Mouse (Mus musculus): Measurements from ENCODE around the gene Spata31d1d. TPM values are rescaled to one million over a fixed set of nuclear protein-coding genes. Genes with fewer than 3 reads are reported as not detected.
"Not testable (repeated sequence)": the region's sequence is repeated elsewhere in the genome, so short reads cannot be mapped to it uniquely, and the experiment has no call there.

Spata31d1d gene
- not detected in 2 replicates for polyA plus RNA-seq (2016; fragmentation: Nextera tagmentation; extraction: Ambion mirVana)

- H3K4me1 ChIP-seq: peaks cover 76% of the 10 kb centered on the region
- H3K9me3 ChIP-seq (replicated peaks): no peaks in the 10 kb centered on the region
- WGBS (ENCODE audit: insufficient replicate concordance): 27% methylated on average over 7 of the region's 7 CpGs
- H3K27me3 ChIP-seq (replicated peaks): peaks cover 23% of the 10 kb centered on the region
- H3K27ac ChIP-seq: peak within 1 kb of the TSS; percentile 58
- no peak for ATAC-seq
- H3K4me3 ChIP-seq: no peak within 1 kb of the TSS
- H3K4me2 ChIP-seq: peak within 1 kb of the TSS; percentile 27; the same call in 1 of the 2 replicates
- H3K9ac ChIP-seq: peak within 1 kb of the TSS; percentile 34; the same call in 1 of the 2 replicates
- no peaks in the 10 kb centered on the region for H3K36me3 ChIP-seq
Observed at GRCm38 (mm10) chr13:59731652-59732051, at the start of gene Spata31d1d. Gene Spata31d1d, minus strand, starts transcription at chr13:59731752.

- 97% methylated on average over 1 of the region's 1 CpGs for WGBS (ENCODE audit: insufficient replicate concordance)
- ATAC-seq: not testable (repeated sequence)
- H3K36me3 ChIP-seq: peaks cover 99% of the 10 kb centered on the region
Observed at GRCm38 (mm10) chr13:59779744-59780264, 48.3 kb upstream of the Spata31d1d start.

GRCm38 (mm10) chr13:59779213-59779612 lies 47.7 kb upstream of the Spata31d1d start:
- Histone ChIP-seq H3K27ac (peak overlapping the region; percentile 2; the same call in 1 of the 2 replicates), H3K4me2 (no peak overlapping the region), H3K4me3 (no peak overlapping the region), H3K4me1 (peaks cover 11% of the 10 kb centered on the region; the same call in 1 of the 2 replicates), H3K27me3 (replicated peaks) (no peaks in the 10 kb centered on the region), H3K9ac (no peak overlapping the region), H3K9me3 (replicated peaks) (no peaks in the 10 kb centered on the region; the same call in 1 of the 2 replicates), H3K36me3 (peaks cover 98% of the 10 kb centered on the region)
- 87% methylated on average over 4 of the region's 4 CpGs for WGBS (ENCODE audit: insufficient replicate concordance)
- ATAC-seq: peak; percentile 59

More at GRCm38 (mm10) chr13:59779744-59780264, 48.3 kb upstream of the Spata31d1d start:
- not testable (repeated sequence) for H3K4me1 ChIP-seq; H3K4me2 ChIP-seq; H3K27ac ChIP-seq; H3K27me3 ChIP-seq (replicated peaks); H3K4me3 ChIP-seq; H3K9me3 ChIP-seq (replicated peaks); H3K9ac ChIP-seq

- Histone ChIP-seq H3K27ac (peak overlapping the region; percentile 8; the same call in 1 of the 2 replicates), H3K27me3 (replicated peaks) (no peaks in the 10 kb centered on the region), H3K9ac (peak overlapping the region; percentile 39; the same call in 1 of the 2 replicates), H3K4me1 (peaks cover 42% of the 10 kb centered on the region), H3K4me2 (no peak overlapping the region), H3K4me3 (no peak overlapping the region), H3K36me3 (peaks cover 87% of the 10 kb centered on the region), H3K9me3 (replicated peaks) (no peaks in the 10 kb centered on the region; the same call in 1 of the 2 replicates)
- ATAC-seq: no peak
- WGBS (ENCODE audit: insufficient replicate concordance): 83% methylated on average over 3 of the region's 3 CpGs
Observed at GRCm38 (mm10) chr13:59775168-59775567, 43.6 kb upstream of the Spata31d1d start.

GRCm38 (mm10) chr13:59771257-59771656 lies 39.7 kb upstream of the Spata31d1d start:
- Histone ChIP-seq H3K4me3 (peak overlapping the region; percentile 96), H3K4me1 (peaks cover 60% of the 10 kb centered on the region)

GRCm38 (mm10) chr13:59770847-59771246 lies 39.3 kb upstream of the Spata31d1d start:
- 13% methylated on average over 9 of the region's 9 CpGs for WGBS (ENCODE audit: insufficient replicate concordance)
- Histone ChIP-seq H3K4me3 (peak overlapping the region; percentile 96), H3K9me3 (replicated peaks) (no peaks in the 10 kb centered on the region), H3K27ac (peak overlapping the region; percentile 100), H3K4me2 (peak overlapping the region; percentile 90), H3K27me3 (replicated peaks) (no peaks in the 10 kb centered on the region), H3K9ac (peak overlapping the region; percentile 87), H3K4me1 (peaks cover 61% of the 10 kb centered on the region), H3K36me3 (peaks cover 66% of the 10 kb centered on the region)
- peak; percentile 36; the same call in 1 of the 2 replicates for ATAC-seq

More at GRCm38 (mm10) chr13:59771257-59771656, 39.7 kb upstream of the Spata31d1d start:
- no peaks in the 10 kb centered on the region for H3K27me3 ChIP-seq (replicated peaks)
- peak overlapping the region; percentile 90 for H3K4me2 ChIP-seq
- no peaks in the 10 kb centered on the region for H3K9me3 ChIP-seq (replicated peaks)
- H3K36me3 ChIP-seq: peaks cover 66% of the 10 kb centered on the region
- H3K9ac ChIP-seq: peak overlapping the region; percentile 87
- ATAC-seq: peak; percentile 55
- peak overlapping the region; percentile 100 for H3K27ac ChIP-seq
- 11% methylated on average over 9 of the region's 9 CpGs for whole genome bisulfite sequencing (ENCODE audit: insufficient replicate concordance)

- WGBS (ENCODE audit: insufficient replicate concordance): under 1% methylated on average over 28 of the region's 28 CpGs
- Histone ChIP-seq H3K9me3 (replicated peaks) (no peaks in the 10 kb centered on the region), H3K9ac (peak overlapping the region; percentile 87), H3K4me1 (peaks cover 66% of the 10 kb centered on the region), H3K4me3 (peak overlapping the region; percentile 96), H3K4me2 (peak overlapping the region; percentile 90), H3K36me3 (peaks cover 64% of the 10 kb centered on the region), H3K27me3 (replicated peaks) (no peaks in the 10 kb centered on the region), H3K27ac (peak overlapping the region; percentile 100)
- peak; percentile 83 for ATAC-seq
Observed at GRCm38 (mm10) chr13:59770164-59770562, 38.6 kb upstream of the Spata31d1d start.

GRCm38 (mm10) chr13:59769296-59770163 lies 38.0 kb upstream of the Spata31d1d start, which contains the start of gene Isca1:
Gene Isca1, minus strand, starts transcription at chr13:59769810.
- Histone ChIP-seq H3K4me1 (peaks cover 64% of the 10 kb centered on the region), H3K36me3 (peaks cover 61% of the 10 kb centered on the region), H3K9ac (peak within 1 kb of the TSS; percentile 98), H3K4me3 (peak within 1 kb of the TSS; percentile 96), H3K9me3 (replicated peaks) (no peaks in the 10 kb centered on the region), H3K27me3 (replicated peaks) (no peaks in the 10 kb centered on the region), H3K27ac (peak within 1 kb of the TSS; percentile 100), H3K4me2 (peak within 1 kb of the TSS; percentile 90)
- under 1% methylated on average over 91 of the region's 91 CpGs for WGBS (ENCODE audit: insufficient replicate concordance)
- ATAC-seq: peak; percentile 91

GRCm38 (mm10) chr13:59768531-59768930 lies 37.0 kb upstream of the Spata31d1d start:
- Histone ChIP-seq H3K4me1 (peaks cover 74% of the 10 kb centered on the region), H3K9me3 (replicated peaks) (no peaks in the 10 kb centered on the region), H3K27ac (peak overlapping the region; percentile 100), H3K36me3 (peaks cover 61% of the 10 kb centered on the region), H3K4me3 (peak overlapping the region; percentile 96), H3K4me2 (peak overlapping the region; percentile 90), H3K9ac (peak overlapping the region; percentile 98), H3K27me3 (replicated peaks) (no peaks in the 10 kb centered on the region)
- no peak for ATAC-seq
- WGBS (ENCODE audit: insufficient replicate concordance): 17% methylated on average over 13 of the region's 13 CpGs

- peaks cover 75% of the 10 kb centered on the region for H3K4me1 ChIP-seq
- H3K27me3 ChIP-seq (replicated peaks): no peaks in the 10 kb centered on the region
- H3K27ac ChIP-seq: peak overlapping the region; percentile 100
- peak overlapping the region; percentile 98 for H3K9ac ChIP-seq
- H3K4me2 ChIP-seq: peak overlapping the region; percentile 90
- 62% methylated on average over 11 of the region's 11 CpGs for WGBS (ENCODE audit: insufficient replicate concordance)
- no peaks in the 10 kb centered on the region for H3K9me3 ChIP-seq (replicated peaks)
- ATAC-seq: no peak
- peak overlapping the region; percentile 96 for H3K4me3 ChIP-seq
- peaks cover 61% of the 10 kb centered on the region for H3K36me3 ChIP-seq
Observed at GRCm38 (mm10) chr13:59766786-59767515, 35.4 kb upstream of the Spata31d1d start.

GRCm38 (mm10) chr13:59762791-59763190 lies 31.2 kb upstream of the Spata31d1d start:
- Histone ChIP-seq H3K4me2 (peak overlapping the region; percentile 46), H3K4me1 (peaks cover 73% of the 10 kb centered on the region), H3K9ac (peak overlapping the region; percentile 55), H3K27ac (peak overlapping the region; percentile 84), H3K9me3 (replicated peaks) (no peaks in the 10 kb centered on the region), H3K36me3 (peaks cover 93% of the 10 kb centered on the region), H3K4me3 (peak overlapping the region; percentile 18), H3K27me3 (replicated peaks) (no peaks in the 10 kb centered on the region)
- whole genome bisulfite sequencing (ENCODE audit: insufficient replicate concordance): 53% methylated on average over 7 of the region's 7 CpGs
- peak; percentile 86 for ATAC-seq
